Mouse (Mus musculus) liver, postnatal 0 days (tissue): ENCODE measurements around the gene 4921504E06Rik. TPM values are rescaled to one million over a fixed set of nuclear protein-coding genes. Genes with fewer than 3 reads are reported as not detected.
A peak's percentile ranks its signal among the peaks of the same experiment; 100 is the strongest.

Experiments
- ATAC-seq: fragments of 200-750 bp; cut with Nextera tagmentation; 2 replicates; pipeline ENCODE4 v1.8.0; 2017; ENCODE audit warnings: mild to moderate bottlenecking, moderate library complexity
- DNase-seq: peaks from one replicate; pipeline ENCODE4 v3.0.0-alpha.2; 2016
- H3K27ac ChIP-seq: fragments of 300-500 bp; sonication (generic); 2 replicates; pipeline ENCODE4 v1.5.1; 2014; ENCODE audit warnings: antibody characterized with exemption, moderate library complexity, mild to moderate bottlenecking, low read depth
- H3K27me3 ChIP-seq: fragments of 300-500 bp; sonication (generic); 2 replicates; pipeline ENCODE4 v1.6.1; 2014; ENCODE audit warnings: low read length, control low read depth, mixed read lengths; ENCODE audit not compliant: insufficient read depth
- H3K36me3 ChIP-seq: fragments of 300-500 bp; sonication (generic); replicated peaks from 2 replicates; pipeline ENCODE4 v1.6.1; 2014; ENCODE audit warnings: mild to moderate bottlenecking, control low read depth, low read length, moderate library complexity, mixed read lengths; ENCODE audit not compliant: insufficient read depth
- H3K4me1 ChIP-seq: fragments of 300-500 bp; sonication (generic); 2 replicates; pipeline ENCODE4 v1.6.1; 2014; ENCODE audit warnings: antibody characterized with exemption, mild to moderate bottlenecking, control low read depth; ENCODE audit not compliant: insufficient read depth
- H3K4me2 ChIP-seq: fragments of 300-500 bp; sonication (generic); 2 replicates; pipeline ENCODE4 v1.6.1; 2014; ENCODE audit warnings: low read depth, mild to moderate bottlenecking, low read length, moderate library complexity, mixed read lengths
- H3K4me3 ChIP-seq: fragments of 300-500 bp; sonication (generic); 2 replicates; pipeline ENCODE4 v1.5.1; 2014; ENCODE audit warnings: low read depth, low read length
- H3K9ac ChIP-seq: fragments of 300-500 bp; sonication (generic); replicated peaks from 2 replicates; pipeline ENCODE4 v1.6.1; 2014; ENCODE audit warnings: mild to moderate bottlenecking, moderate library complexity
- H3K9me3 ChIP-seq: fragments of 300-500 bp; sonication (generic); 2 replicates; pipeline ENCODE4 v1.6.1; 2016; ENCODE audit warnings: mild to moderate bottlenecking, control low read depth, low read length, mixed read lengths
- CTCF ChIP-seq: sonication (generic); IDR thresholded peaks from 2 replicates; pipeline ENCODE4 v1.5.1; 2016; ENCODE audit warnings: antibody characterized with exemption, low read depth
- EP300 ChIP-seq: IDR thresholded peaks from 2 replicates; pipeline ENCODE4 v1.6.1; 2016; ENCODE audit warnings: antibody characterized with exemption, low read depth, mild to moderate bottlenecking
- WGBS: fragments of 180-500 bp; shearing (Covaris S2); extraction: QIAGEN DNeasy Blood & Tissue Kit; methylation state at CpG from one replicate; pipeline ENCODE4 v1.1.7; 2014; ENCODE audit not compliant: insufficient replicate concordance; 5-methylcytosine and 5-hydroxymethylcytosine counted together
- polyA plus RNA-seq: library from polyadenylated mRNA; unstranded; fragments of >200 nt; fragmentation: Nextera tagmentation; extraction: Ambion mirVana; gene quantifications from 2 replicates; pipeline ENCODE4 v1.2.1, GENCODE M21; 2015

Gene 4921504E06Rik
- polyA plus RNA-seq, 1 experiment from 2014 or later, result not detected

GRCm38 (mm10) chr2:19540906-19541305 is 12.8 kb downstream of the 4921504E06Rik start:
- DNase-seq (no peak), ATAC-seq (no peak)
- WGBS, result 59% methylated on average over 1 of the region's 1 CpGs

GRCm38 (mm10) chr2:19529428-19529827 is 24.3 kb downstream of the 4921504E06Rik start:
- 67% methylated on average over 2 of the region's 2 CpGs for WGBS
- Histone ChIP-seq H3K4me2 (no peak overlapping the region), H3K36me3 (no peaks in the 10 kb centered on the region), H3K27me3 (no peaks in the 10 kb centered on the region), H3K4me3 (no peak overlapping the region), H3K4me1 (no peaks in the 10 kb centered on the region), H3K27ac (no peak overlapping the region), H3K9me3 (no peaks in the 10 kb centered on the region), H3K9ac (no peak overlapping the region)
- TF ChIP-seq CTCF (no peak), EP300 (no peak)
- ATAC-seq (no peak), DNase-seq (no peak)

More at GRCm38 (mm10) chr2:19540906-19541305, 12.8 kb downstream of the 4921504E06Rik start:
- no peak overlapping the region for H3K4me3 ChIP-seq
- H3K9me3 ChIP-seq, result no peaks in the 10 kb centered on the region
- H3K27ac ChIP-seq, result no peak overlapping the region
- H3K4me1 ChIP-seq, result no peaks in the 10 kb centered on the region
- H3K9ac ChIP-seq, result no peak overlapping the region
- TF ChIP-seq CTCF, result no peak
- no peak for TF ChIP-seq EP300
- H3K4me2 ChIP-seq, result no peak overlapping the region
- no peaks in the 10 kb centered on the region for H3K27me3 ChIP-seq
- H3K36me3 ChIP-seq, result no peaks in the 10 kb centered on the region

GRCm38 (mm10) chr2:19528797-19529196 is 24.9 kb downstream of the 4921504E06Rik start:
- no peaks in the 10 kb centered on the region for H3K9me3 ChIP-seq
- no peak overlapping the region for H3K9ac ChIP-seq
- H3K36me3 ChIP-seq, result no peaks in the 10 kb centered on the region
- peak; percentile 38 for DNase-seq
- ATAC-seq, result 0 out of 2 replicates have a peak, but pooled peaks have one; percentile 23
- H3K4me3 ChIP-seq, result no peak overlapping the region
- no peak for TF ChIP-seq EP300
- peak; percentile 77 for TF ChIP-seq CTCF
- H3K4me2 ChIP-seq, result no peak overlapping the region
- no peaks in the 10 kb centered on the region for H3K4me1 ChIP-seq
- 3% methylated on average over 1 of the region's 1 CpGs for WGBS
- H3K27me3 ChIP-seq, result no peaks in the 10 kb centered on the region
- H3K27ac ChIP-seq, result no peak overlapping the region

GRCm38 (mm10) chr2:19524071-19524470 is 29.6 kb downstream of the 4921504E06Rik start:
- Histone ChIP-seq H3K27me3 (0 out of 2 replicates have a peak, but pooled peaks cover 8% of the 10 kb centered on the region), H3K4me1 (no peaks in the 10 kb centered on the region), H3K4me3 (no peak overlapping the region), H3K4me2 (no peak overlapping the region), H3K9me3 (no peaks in the 10 kb centered on the region), H3K36me3 (no peaks in the 10 kb centered on the region), H3K9ac (no peak overlapping the region), H3K27ac (no peak overlapping the region)
- DNase-seq (no peak), ATAC-seq (no peak)
- TF ChIP-seq EP300 (no peak), CTCF (no peak)
- WGBS, result 66% methylated on average over 5 of the region's 5 CpGs

DNA sequence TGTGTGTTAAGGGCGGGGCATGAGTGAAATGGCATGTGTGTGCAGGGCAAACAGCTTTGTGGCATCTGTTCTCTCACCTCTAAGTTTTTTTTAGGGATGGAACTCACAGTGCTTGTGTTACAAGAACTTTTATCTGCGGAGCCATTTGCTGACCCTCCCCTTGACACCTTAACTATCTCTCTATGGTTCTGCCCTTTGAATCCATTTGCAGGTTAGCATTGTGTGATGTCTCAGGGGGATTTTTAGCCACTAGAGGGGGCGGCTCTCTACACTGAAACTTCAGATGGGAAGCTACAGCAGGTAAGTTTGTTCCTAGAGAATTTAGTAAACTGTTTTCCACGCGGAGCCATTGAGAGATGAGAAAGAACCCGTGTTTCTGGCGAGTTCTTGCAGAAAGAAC is 32.1 kb downstream of the 4921504E06Rik start:
- ATAC-seq, result no peak
- H3K27ac ChIP-seq, result no peak overlapping the region
- H3K4me3 ChIP-seq, result no peak overlapping the region
- TF ChIP-seq CTCF, result peak; percentile 26; the same call in 1 of the 2 replicates
- no peak for TF ChIP-seq EP300
- no peak overlapping the region for H3K4me2 ChIP-seq
- no peaks in the 10 kb centered on the region for H3K36me3 ChIP-seq
- no peak overlapping the region for H3K9ac ChIP-seq
- no peaks in the 10 kb centered on the region for H3K9me3 ChIP-seq
- no peak for DNase-seq
- H3K27me3 ChIP-seq, result 0 out of 2 replicates have a peak, but pooled peaks cover 11% of the 10 kb centered on the region
- H3K4me1 ChIP-seq, result no peaks in the 10 kb centered on the region
- 22% methylated on average over 7 of the region's 7 CpGs for WGBS

DNA sequence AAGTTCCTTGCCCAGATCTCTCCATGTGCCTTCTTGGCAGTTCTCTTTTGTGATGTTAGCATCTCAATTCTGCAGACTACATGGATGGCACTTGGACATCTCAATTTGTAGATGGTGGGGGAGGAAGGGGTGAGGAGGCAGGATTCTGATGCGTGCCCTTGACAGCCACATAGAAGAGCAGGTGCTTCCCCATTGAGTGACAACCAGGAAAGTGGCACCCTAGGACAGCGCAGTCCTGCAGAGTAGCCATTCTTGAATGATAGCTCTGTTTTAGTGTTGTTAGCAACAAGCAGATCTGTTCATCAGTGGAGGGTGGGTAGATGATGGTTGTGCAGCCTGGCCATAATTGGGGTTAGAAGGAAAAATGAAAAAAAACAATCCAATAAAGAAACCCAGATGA is 33.1 kb downstream of the 4921504E06Rik start:
- H3K9ac ChIP-seq, result no peak overlapping the region
- H3K36me3 ChIP-seq, result no peaks in the 10 kb centered on the region
- no peak overlapping the region for H3K27ac ChIP-seq
- 0 out of 2 replicates have a peak, but pooled peaks cover 11% of the 10 kb centered on the region for H3K27me3 ChIP-seq
- H3K9me3 ChIP-seq, result no peaks in the 10 kb centered on the region
- ATAC-seq (no peak), DNase-seq (no peak)
- no peak overlapping the region for H3K4me3 ChIP-seq
- no peaks in the 10 kb centered on the region for H3K4me1 ChIP-seq
- TF ChIP-seq CTCF (no peak), EP300 (no peak)
- H3K4me2 ChIP-seq, result no peak overlapping the region
- 83% methylated on average over 2 of the region's 2 CpGs for WGBS
